Mouse (Mus musculus): Measurements from ENCODE around the gene Ppdpf. TPM values are rescaled to one million over a fixed set of nuclear protein-coding genes. Genes with fewer than 3 reads are reported as not detected.

Ppdpf gene
- polyA plus RNA-seq, 1 experiment from 2014 or later = 269 TPM

- Histone ChIP-seq H3K36me3 (ENCODE audit: control insufficient read depth, insufficient read depth, low read length) (no peaks in the 10 kb centered on the region), H3K4me1 (ENCODE audit: control insufficient read depth, insufficient read depth, low read length) (no peaks in the 10 kb centered on the region), H3K9me3 (ENCODE audit: control insufficient read depth, low read length) (no peaks in the 10 kb centered on the region), H3K27ac (replicated peaks; ENCODE audit: low read depth, low read length) (no peak overlapping the region), H3K9ac (ENCODE audit: low read depth, low read length) (no peak overlapping the region), H3K4me3 (ENCODE audit: low read depth, low read length) (no peak overlapping the region), H3K27me3 (replicated peaks; ENCODE audit: control insufficient read depth, insufficient read depth, low read length) (no peaks in the 10 kb centered on the region), H3K4me2 (ENCODE audit: low read depth, low read length) (no peak overlapping the region)
- ATAC-seq (ENCODE audit: low read depth) = no peak
- no peak for DNase-seq (ENCODE audit: low spot score)
- 81% methylated on average over 18 of the region's 20 CpGs for WGBS
Observed at GRCm38 (mm10) chr2:181231171-181231570, 44.1 kb downstream of the Ppdpf start.

GRCm38 (mm10) chr2:181233443-181233842 lies 46.4 kb downstream of the Ppdpf start:
- Histone ChIP-seq H3K36me3 (ENCODE audit: control insufficient read depth, insufficient read depth, low read length) (no peaks in the 10 kb centered on the region), H3K9me3 (ENCODE audit: control insufficient read depth, low read length) (no peaks in the 10 kb centered on the region), H3K4me1 (ENCODE audit: control insufficient read depth, insufficient read depth, low read length) (no peaks in the 10 kb centered on the region), H3K27me3 (replicated peaks; ENCODE audit: control insufficient read depth, insufficient read depth, low read length) (no peaks in the 10 kb centered on the region), H3K9ac (ENCODE audit: low read depth, low read length) (no peak overlapping the region), H3K27ac (replicated peaks; ENCODE audit: low read depth, low read length) (no peak overlapping the region), H3K4me2 (ENCODE audit: low read depth, low read length) (no peak overlapping the region), H3K4me3 (ENCODE audit: low read depth, low read length) (no peak overlapping the region)
- no peak for ATAC-seq (ENCODE audit: low read depth)
- WGBS = 89% methylated on average over 15 of the region's 15 CpGs
- no peak for DNase-seq (ENCODE audit: low spot score)

- no peak overlapping the region for H3K4me2 ChIP-seq (ENCODE audit: low read depth, low read length)
- H3K27me3 ChIP-seq (replicated peaks; ENCODE audit: control insufficient read depth, insufficient read depth, low read length) = no peaks in the 10 kb centered on the region
- H3K36me3 ChIP-seq (ENCODE audit: control insufficient read depth, insufficient read depth, low read length) = no peaks in the 10 kb centered on the region
- DNase-seq (ENCODE audit: low spot score) (no peak), ATAC-seq (ENCODE audit: low read depth) (no peak)
- no peak overlapping the region for H3K27ac ChIP-seq (replicated peaks; ENCODE audit: low read depth, low read length)
- WGBS = 90% methylated on average over 11 of the region's 11 CpGs
- no peak overlapping the region for H3K4me3 ChIP-seq (ENCODE audit: low read depth, low read length)
- H3K4me1 ChIP-seq (ENCODE audit: control insufficient read depth, insufficient read depth, low read length) = no peaks in the 10 kb centered on the region
- no peak overlapping the region for H3K9ac ChIP-seq (ENCODE audit: low read depth, low read length)
- H3K9me3 ChIP-seq (ENCODE audit: control insufficient read depth, low read length) = no peaks in the 10 kb centered on the region
Observed at GRCm38 (mm10) chr2:181234680-181235079, 47.6 kb downstream of the Ppdpf start.

- no peak for DNase-seq (ENCODE audit: low spot score)
- ATAC-seq (ENCODE audit: low read depth) = no peak
- Histone ChIP-seq H3K27me3 (replicated peaks; ENCODE audit: control insufficient read depth, insufficient read depth, low read length) (no peaks in the 10 kb centered on the region), H3K9ac (ENCODE audit: low read depth, low read length) (no peak overlapping the region), H3K27ac (replicated peaks; ENCODE audit: low read depth, low read length) (no peak overlapping the region), H3K9me3 (ENCODE audit: control insufficient read depth, low read length) (no peaks in the 10 kb centered on the region), H3K4me1 (ENCODE audit: control insufficient read depth, insufficient read depth, low read length) (no peaks in the 10 kb centered on the region), H3K4me3 (ENCODE audit: low read depth, low read length) (no peak overlapping the region), H3K4me2 (ENCODE audit: low read depth, low read length) (no peak overlapping the region), H3K36me3 (ENCODE audit: control insufficient read depth, insufficient read depth, low read length) (no peaks in the 10 kb centered on the region)
- WGBS = 82% methylated on average over 23 of the region's 23 CpGs
Observed at GRCm38 (mm10) chr2:181235681-181236566, 48.9 kb downstream of the Ppdpf start.

- DNase-seq (ENCODE audit: low spot score) = no peak
- H3K4me3 ChIP-seq (ENCODE audit: low read depth, low read length) = no peak overlapping the region
- H3K27me3 ChIP-seq (replicated peaks; ENCODE audit: control insufficient read depth, insufficient read depth, low read length) = no peaks in the 10 kb centered on the region
- H3K9ac ChIP-seq (ENCODE audit: low read depth, low read length) = no peak overlapping the region
- no peak for ATAC-seq (ENCODE audit: low read depth)
- peaks cover 4% of the 10 kb centered on the region; the same call in 1 of the 2 replicates for H3K4me1 ChIP-seq (ENCODE audit: control insufficient read depth, insufficient read depth, low read length)
- H3K9me3 ChIP-seq (ENCODE audit: control insufficient read depth, low read length) = no peaks in the 10 kb centered on the region
- 85% methylated on average over 17 of the region's 17 CpGs for whole genome bisulfite sequencing
- H3K36me3 ChIP-seq (ENCODE audit: control insufficient read depth, insufficient read depth, low read length) = no peaks in the 10 kb centered on the region
- no peak overlapping the region for H3K27ac ChIP-seq (replicated peaks; ENCODE audit: low read depth, low read length)
- no peak overlapping the region for H3K4me2 ChIP-seq (ENCODE audit: low read depth, low read length)
Observed at GRCm38 (mm10) chr2:181237251-181238014, 50.4 kb downstream of the Ppdpf start.

GRCm38 (mm10) chr2:181238091-181238610 lies 51.1 kb downstream of the Ppdpf start:
- ATAC-seq (ENCODE audit: low read depth) = no peak

More at GRCm38 (mm10) chr2:181238091-181238610, 51.1 kb downstream of the Ppdpf start:
- Histone ChIP-seq H3K27ac (replicated peaks; ENCODE audit: low read depth, low read length) (no peak overlapping the region), H3K9ac (ENCODE audit: low read depth, low read length) (no peak overlapping the region), H3K4me1 (ENCODE audit: control insufficient read depth, insufficient read depth, low read length) (peaks cover 4% of the 10 kb centered on the region; the same call in 1 of the 2 replicates), H3K27me3 (replicated peaks; ENCODE audit: control insufficient read depth, insufficient read depth, low read length) (no peaks in the 10 kb centered on the region), H3K9me3 (ENCODE audit: control insufficient read depth, low read length) (no peaks in the 10 kb centered on the region), H3K36me3 (ENCODE audit: control insufficient read depth, insufficient read depth, low read length) (no peaks in the 10 kb centered on the region), H3K4me2 (ENCODE audit: low read depth, low read length) (no peak overlapping the region), H3K4me3 (ENCODE audit: low read depth, low read length) (no peak overlapping the region)
- DNase-seq (ENCODE audit: low spot score) = no peak
- WGBS = 73% methylated on average over 10 of the region's 10 CpGs

Other genes starting within 250 kb of the Ppdpf start
- gene Nkain4, start 232.5 kb upstream of the Ppdpf start, polyA plus RNA-seq (2014; fragmentation: Nextera tagmentation; extraction: Ambion mirVana) = 17.0 and 20.7 TPM in 2 replicates
- 89.2 and 103 TPM in 2 replicates for gene Arfgap1, start 220.0 kb upstream of the Ppdpf start, polyA plus RNA-seq (2014; fragmentation: Nextera tagmentation; extraction: Ambion mirVana)
- gene Col20a1, start 200.7 kb upstream of the Ppdpf start, polyA plus RNA-seq (2014; fragmentation: Nextera tagmentation; extraction: Ambion mirVana) = 2.5 and 3.7 TPM in 2 replicates
- 3.6 and 5.8 TPM in 2 replicates for gene Chrna4, start 143.7 kb upstream of the Ppdpf start, polyA plus RNA-seq (2014; fragmentation: Nextera tagmentation; extraction: Ambion mirVana)
- gene Kcnq2, start 51.9 kb upstream of the Ppdpf start, polyA plus RNA-seq (2014; fragmentation: Nextera tagmentation; extraction: Ambion mirVana) = 2.1 and 2.6 TPM in 2 replicates
- gene Eef1a2, start 30.2 kb upstream of the Ppdpf start, polyA plus RNA-seq (2014; fragmentation: Nextera tagmentation; extraction: Ambion mirVana) = 0.76 and 1.0 TPM in 2 replicates
- 0.10 and 0.19 TPM in 2 replicates for gene Ptk6, start 15.5 kb downstream of the Ppdpf start, polyA plus RNA-seq (2014; fragmentation: Nextera tagmentation; extraction: Ambion mirVana)
- 0.08 and 0.22 TPM in 2 replicates for gene Srms, start 25.9 kb downstream of the Ppdpf start, polyA plus RNA-seq (2014; fragmentation: Nextera tagmentation; extraction: Ambion mirVana)
- 0.18 TPM in 1 of 2 replicates, not detected in the other for gene Fndc11, start 32.8 kb downstream of the Ppdpf start, polyA plus RNA-seq (2014; fragmentation: Nextera tagmentation; extraction: Ambion mirVana)
- 1.3 TPM in 2 replicates for gene Helz2, start 54.8 kb downstream of the Ppdpf start, polyA plus RNA-seq (2014; fragmentation: Nextera tagmentation; extraction: Ambion mirVana)
- gene Gmeb2, start 100.8 kb downstream of the Ppdpf start, polyA plus RNA-seq (2014; fragmentation: Nextera tagmentation; extraction: Ambion mirVana) = 13.5 and 15.9 TPM in 2 replicates
- 69.4 and 72.7 TPM in 2 replicates for gene Stmn3, start 127.3 kb downstream of the Ppdpf start, polyA plus RNA-seq (2014; fragmentation: Nextera tagmentation; extraction: Ambion mirVana)
- 37.1 and 48.8 TPM in 2 replicates for gene Rtel1, start 132.5 kb downstream of the Ppdpf start, polyA plus RNA-seq (2014; fragmentation: Nextera tagmentation; extraction: Ambion mirVana)
- gene Zgpat, start 177.7 kb downstream of the Ppdpf start, polyA plus RNA-seq (2014; fragmentation: Nextera tagmentation; extraction: Ambion mirVana) = 30.1 and 36.6 TPM in 2 replicates
- 43.7 and 48.1 TPM in 2 replicates for gene Arfrp1, start 178.2 kb downstream of the Ppdpf start, polyA plus RNA-seq (2014; fragmentation: Nextera tagmentation; extraction: Ambion mirVana)
- gene Lime1, start 192.8 kb downstream of the Ppdpf start, polyA plus RNA-seq (2014; fragmentation: Nextera tagmentation; extraction: Ambion mirVana) = 17.4 and 18.4 TPM in 2 replicates